Mouse (Mus musculus): ENCODE data around the gene H2-Q6.
"Not testable (repeated sequence)": the region's sequence is repeated elsewhere in the genome, so short reads cannot be mapped to it uniquely, and the experiment has no call there.

The H2-Q6 gene

DNA sequence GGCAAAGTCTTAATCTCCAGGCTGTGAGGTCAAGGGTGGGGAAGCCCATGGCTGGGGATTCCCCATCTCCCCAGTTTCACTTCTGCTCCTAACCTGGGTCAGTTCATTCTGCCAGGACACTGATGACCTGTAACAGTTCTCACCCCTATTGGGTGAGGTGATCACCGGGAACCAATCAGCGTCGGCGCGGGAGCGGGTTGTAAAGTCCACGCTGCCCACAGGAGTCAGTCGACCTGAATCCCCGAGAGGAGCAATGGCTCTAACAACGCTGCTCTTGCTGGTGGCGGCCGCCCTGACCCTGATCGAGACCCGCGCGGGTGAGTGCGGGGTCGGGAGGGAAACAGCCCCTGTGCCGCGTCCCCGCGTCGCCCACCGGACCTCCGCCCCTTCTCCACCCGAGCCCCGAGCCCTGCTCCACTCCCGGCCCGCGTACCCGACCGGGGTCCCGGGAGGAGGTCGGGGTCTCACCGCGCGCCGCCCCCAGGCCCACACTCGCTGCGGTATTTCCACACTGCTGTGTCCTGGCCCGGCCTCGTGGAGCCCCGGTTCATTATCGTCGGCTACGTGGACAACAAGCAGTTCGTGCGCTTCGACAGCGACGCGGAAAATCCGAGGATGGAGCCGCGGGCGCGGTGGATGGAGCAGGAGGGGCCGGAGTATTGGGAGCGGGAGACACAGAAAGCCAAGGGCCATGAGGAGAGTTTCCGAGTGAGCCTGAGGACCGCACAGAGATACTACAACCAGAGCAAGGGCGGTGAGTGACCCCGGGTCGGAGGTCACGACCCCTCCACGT lies at the start of gene H2-Q6:
Gene H2-Q6 (plus strand): TSS at position 227 of the 793 bp plus-strand sequence.
- in situ Hi-C loops (cut with MseI, MboI), result not testable (repeated sequence)

DNA sequence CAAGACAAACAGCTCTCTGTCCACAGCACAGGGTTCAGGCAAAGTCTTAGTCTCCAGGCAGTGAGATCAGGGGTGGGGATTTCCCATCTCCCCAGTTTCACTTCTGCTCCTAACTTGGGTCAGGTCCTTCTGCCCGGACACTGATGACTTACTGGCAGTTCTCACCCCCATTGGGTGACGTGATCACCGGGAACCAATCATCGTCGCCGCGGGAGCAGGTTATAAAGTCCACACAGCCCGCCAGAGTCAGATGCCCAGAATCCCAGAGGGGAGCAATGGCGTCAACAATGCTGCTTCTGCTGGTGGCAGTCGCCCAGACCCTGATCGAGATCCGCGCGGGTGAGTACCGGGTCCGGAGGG lies 45.3 kb upstream of the H2-Q6 start, which contains the start of gene H2-Q4:
Gene H2-Q4 (plus strand): TSS at position 249 of the 360 bp plus-strand sequence.
- in situ Hi-C loops (cut with MseI, MboI), result no loop called here

- in situ Hi-C loops (cut with MseI, MboI), result no loop called here
Observed at GRCm38 (mm10) chr17:35379729-35380451, 44.8 kb upstream of the H2-Q6 start.

GRCm38 (mm10) chr17:35389796-35390195 lies 34.9 kb upstream of the H2-Q6 start:
- in situ Hi-C loops (cut with MseI, MboI), result not testable (repeated sequence)

- in situ Hi-C loops (cut with MseI, MboI), result not testable (repeated sequence)
Observed at GRCm38 (mm10) chr17:35392671-35393070, 32.0 kb upstream of the H2-Q6 start.

GRCm38 (mm10) chr17:35393864-35394800 lies 30.5 kb upstream of the H2-Q6 start:
- in situ Hi-C loops (cut with MseI, MboI), result not testable (repeated sequence)

GRCm38 (mm10) chr17:35396956-35397355 lies 27.7 kb upstream of the H2-Q6 start:
- in situ Hi-C loops (cut with MseI, MboI), result not testable (repeated sequence)

DNA sequence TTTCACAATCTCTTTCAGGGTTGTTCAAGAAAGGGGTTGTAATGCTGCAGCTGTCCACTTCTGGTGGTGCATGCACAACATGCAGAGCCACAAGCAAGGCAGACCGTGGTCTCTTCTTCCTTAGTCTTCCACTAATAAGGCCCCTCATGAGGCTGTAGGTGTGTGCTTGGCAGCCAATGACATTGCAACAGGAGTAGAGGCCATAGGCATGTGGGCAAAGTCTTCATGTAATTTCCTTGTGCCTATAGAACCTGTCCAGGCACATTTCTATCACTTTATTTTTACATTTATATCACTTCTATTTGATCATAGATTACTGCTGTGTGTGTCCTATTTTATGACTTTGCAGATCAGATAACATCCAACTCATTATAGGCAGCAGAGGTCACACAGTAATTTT lies 11.6 kb upstream of the H2-Q6 start:
- in situ Hi-C loops (cut with MseI, MboI), result not testable (repeated sequence)

- in situ Hi-C loops (cut with MseI, MboI), result not testable (repeated sequence)
Observed at GRCm38 (mm10) chr17:35415273-35416129, 9.1 kb upstream of the H2-Q6 start.

- in situ Hi-C loops (cut with MseI, MboI), result no loop called here
Observed at GRCm38 (mm10) chr17:35418772-35419171, 5.9 kb upstream of the H2-Q6 start.

DNA sequence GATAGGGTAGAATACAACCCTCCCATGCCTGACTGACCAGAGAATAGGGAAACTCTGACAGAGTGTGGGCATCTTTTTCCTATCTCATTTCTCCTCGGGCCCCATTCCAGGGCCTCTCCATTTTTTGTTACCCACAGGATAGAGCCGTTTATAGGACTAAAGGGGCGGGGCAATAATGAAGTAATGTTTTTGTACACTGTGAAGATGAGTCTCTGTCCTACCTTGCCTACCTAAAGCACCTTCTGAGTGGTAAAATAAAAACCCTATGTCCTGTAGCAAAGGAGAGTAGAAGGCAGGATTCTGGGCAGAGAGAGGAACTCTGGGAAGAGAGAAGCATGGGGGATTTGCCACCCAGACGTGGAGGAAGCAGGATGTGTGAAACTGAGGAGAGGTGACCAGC lies 5.1 kb upstream of the H2-Q6 start:
- in situ Hi-C loops (cut with MseI, MboI), result not testable (repeated sequence)

DNA sequence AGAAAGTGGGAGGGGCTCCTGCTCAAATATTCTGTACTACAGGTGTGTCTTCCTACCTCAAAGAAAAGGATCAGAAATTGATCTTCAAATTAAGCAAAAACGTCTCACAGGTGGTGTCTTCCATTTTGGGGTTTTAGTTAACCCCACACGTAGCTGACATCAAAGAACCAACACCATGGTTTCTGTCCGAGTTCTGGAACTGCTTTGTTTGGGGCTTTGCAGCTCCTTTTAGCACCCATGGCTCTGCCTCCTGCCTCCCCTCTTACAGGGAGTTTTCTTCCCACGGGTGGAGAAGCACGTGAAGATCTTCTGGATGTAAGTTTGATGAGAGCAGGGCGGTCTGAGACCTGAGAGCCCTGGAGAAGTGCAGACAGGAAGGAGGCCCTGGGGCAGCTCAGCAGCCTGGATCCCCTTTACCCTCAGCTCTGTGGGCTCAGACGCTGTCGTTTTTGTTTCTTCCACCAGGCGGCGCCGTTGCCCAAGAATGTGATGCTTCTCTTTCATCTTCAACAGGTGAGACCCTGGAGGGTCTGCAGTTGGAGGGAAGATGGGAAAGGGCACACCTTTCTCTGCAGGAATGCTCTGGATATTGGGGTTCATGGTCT lies 4.3 kb upstream of the H2-Q6 start:
- in situ Hi-C loops (cut with MseI, MboI), result not testable (repeated sequence)

GRCm38 (mm10) chr17:35421331-35421730 lies 3.3 kb upstream of the H2-Q6 start:
- in situ Hi-C loops (cut with MseI, MboI), result not testable (repeated sequence)

- in situ Hi-C loops (cut with MseI, MboI), result not testable (repeated sequence)
Observed at GRCm38 (mm10) chr17:35422360-35422759, 2.3 kb upstream of the H2-Q6 start.

DNA sequence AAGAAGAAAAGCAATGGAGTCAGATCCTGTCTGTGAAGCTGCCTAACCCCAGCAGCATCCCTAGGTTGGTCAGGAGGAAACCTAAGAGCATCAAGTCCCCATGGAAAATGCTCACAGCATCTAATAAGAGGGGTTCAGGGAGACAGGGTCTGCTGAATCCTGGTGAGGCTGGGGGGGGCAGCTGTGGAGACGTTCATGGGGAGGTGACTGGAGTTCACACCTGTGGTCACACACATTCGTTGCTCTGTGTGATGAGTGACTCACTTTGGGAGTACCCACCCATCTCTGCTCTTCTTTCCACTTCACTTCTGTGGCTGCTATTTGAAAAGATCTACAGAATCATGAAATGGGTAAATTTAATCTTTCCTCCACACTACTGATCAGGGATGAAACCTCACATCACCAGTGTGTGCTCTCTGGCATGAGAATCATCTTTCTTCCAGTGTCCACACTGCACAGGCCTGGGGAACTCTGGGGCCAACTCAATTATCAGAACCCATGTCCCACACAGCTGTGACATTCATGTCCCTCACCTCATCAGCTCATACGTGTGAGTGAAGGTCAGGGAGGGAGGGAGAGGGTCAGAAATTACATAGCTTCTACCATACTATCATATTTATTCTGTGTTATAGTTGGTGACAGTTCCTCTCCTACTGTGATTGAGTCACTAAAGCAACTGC lies 1.4 kb upstream of the H2-Q6 start:
- in situ Hi-C loops (cut with MseI, MboI), result not testable (repeated sequence)

DNA sequence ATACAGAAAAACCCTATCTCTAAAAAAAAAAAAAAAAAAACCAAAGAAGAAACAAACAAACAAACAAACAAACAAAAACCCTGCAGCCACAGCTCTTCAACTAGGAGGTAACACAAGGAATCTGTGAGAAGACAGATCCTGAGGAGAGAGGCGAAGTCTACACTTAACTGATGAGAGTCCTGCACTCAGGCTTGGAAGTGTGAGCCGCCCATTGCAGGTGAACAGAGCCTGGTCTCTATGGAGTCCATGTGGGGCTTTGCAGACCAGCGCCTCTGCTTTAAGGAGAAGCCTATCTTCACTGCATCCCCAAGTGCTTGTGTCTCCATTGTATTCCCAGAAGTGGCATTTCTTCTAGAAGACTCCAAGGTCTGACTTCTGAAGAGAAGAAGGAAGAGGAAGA lies 544 bp upstream of the H2-Q6 start:
- in situ Hi-C loops (cut with MseI, MboI), result not testable (repeated sequence)

DNA sequence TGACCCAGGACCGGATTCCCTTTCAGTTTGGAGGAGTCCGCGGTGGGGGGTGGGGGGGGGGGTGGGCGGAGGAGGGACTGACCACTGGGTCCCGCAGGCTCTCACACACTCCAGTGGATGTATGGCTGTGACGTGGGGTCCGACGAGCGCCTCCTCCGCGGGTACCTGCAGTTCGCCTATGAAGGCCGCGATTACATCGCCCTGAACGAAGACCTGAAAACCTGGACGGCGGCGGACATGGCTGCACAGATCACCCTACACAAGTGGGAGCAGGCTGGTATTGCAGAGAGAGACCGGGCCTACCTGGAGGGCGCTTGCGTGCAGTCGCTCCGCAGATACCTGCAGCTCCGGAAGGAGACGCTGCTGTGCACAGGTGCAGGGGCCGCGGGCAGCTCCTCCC lies 824 bp downstream of the H2-Q6 start:
- in situ Hi-C loops (cut with MseI, MboI), result not testable (repeated sequence)

- in situ Hi-C loops (cut with MseI, MboI), result not testable (repeated sequence)
Observed at GRCm38 (mm10) chr17:35428883-35429282, 4.2 kb downstream of the H2-Q6 start.

GRCm38 (mm10) chr17:35430671-35431070 lies 6.0 kb downstream of the H2-Q6 start:
- in situ Hi-C loops (cut with MseI, MboI), result not testable (repeated sequence)

DNA sequence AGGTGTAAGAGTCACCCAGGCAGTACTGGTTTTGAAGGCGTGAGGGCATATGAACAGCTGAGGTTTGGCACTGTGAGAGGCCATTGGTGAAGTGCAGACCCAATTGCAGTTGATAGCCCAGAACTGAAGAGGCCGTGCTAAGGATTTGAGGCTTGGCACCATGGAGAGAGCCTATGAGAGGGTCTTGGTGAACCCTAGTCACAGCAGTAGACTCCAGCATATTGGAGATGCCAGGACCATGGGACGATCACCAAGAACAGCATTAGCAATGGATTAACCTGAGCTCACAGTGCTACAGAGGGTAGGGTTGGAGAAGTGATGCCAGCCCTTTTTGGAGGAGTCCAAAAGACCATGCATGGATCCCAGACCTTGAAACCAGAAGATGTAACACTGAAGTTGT lies 7.5 kb downstream of the H2-Q6 start:
- in situ Hi-C loops (cut with MseI, MboI), result not testable (repeated sequence)
